Mouse (Mus musculus) midbrain, embryonic 12.5 days (tissue): ENCODE measurements around the gene Scfd2. TPM values are rescaled to one million over a fixed set of nuclear protein-coding genes. Genes with fewer than 3 reads are reported as not detected.

Experiments
- polyA plus RNA-seq: library from polyadenylated mRNA; unstranded; fragments of >200 nt; fragmentation: Nextera tagmentation; extraction: Ambion mirVana; gene quantifications from 2 replicates; pipeline ENCODE4 v1.2.1, GENCODE M21; 2016

Gene Scfd2
- polyA plus RNA-seq, 1 experiment from 2014 or later = 17.7 TPM

Other genes with a start within 250 kb of the Scfd2 start
- gene Fip1l1, start 3.7 kb upstream of the Scfd2 start, polyA plus RNA-seq = 106 and 118 TPM in 2 replicates
- gene Lnx1, start 171.2 kb upstream of the Scfd2 start, polyA plus RNA-seq = 0.83 and 0.96 TPM in 2 replicates